Mouse (Mus musculus) spleen, postnatal 14 days (tissue): ENCODE data around the gene Pax4.

Experiments used
- DNase-seq, 2 experiments: peaks; one replicate each; pipeline ENCODE4 v3.0.0; 2021 to 2022; ENCODE audit warnings: low spot score in 2 of 2

Pax4 gene

GRCm38 (mm10) chr6:28447937-28448336 is 1.2 kb downstream of the Pax4 start:
- DNase-seq, result no peak

DNA sequence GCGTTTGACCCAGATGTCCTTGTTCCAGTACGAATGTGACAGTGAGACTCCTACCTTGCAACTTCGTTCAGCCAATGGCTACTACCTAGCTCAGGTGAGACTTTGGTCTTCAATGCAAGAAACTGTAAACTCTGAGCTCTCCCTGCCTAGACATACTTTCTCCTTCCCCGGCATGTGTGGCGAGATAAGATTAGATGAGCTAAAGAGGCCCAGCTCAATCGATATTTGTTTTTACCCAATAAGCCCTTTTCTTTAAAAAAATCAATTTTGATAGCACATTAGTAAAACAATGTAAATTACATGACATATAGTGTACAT is 17.7 kb downstream of the Pax4 start:
- no peak for DNase-seq

GRCm38 (mm10) chr6:28430795-28431537 is 18.2 kb downstream of the Pax4 start:
- DNase-seq, result no peak

GRCm38 (mm10) chr6:28429870-28430269 is 19.3 kb downstream of the Pax4 start:
- no peak for DNase-seq

GRCm38 (mm10) chr6:28428290-28428689 is 20.9 kb downstream of the Pax4 start, which contains the start of gene Gcc1:
TSS of gene Gcc1 (minus strand) at chr6:28428390.
- DNase-seq, result no peak

- DNase-seq, result no peak
Measured at GRCm38 (mm10) chr6:28427096-28427839, 21.9 kb downstream of the Pax4 start, which contains the start of gene Fscn3. TSS of gene Fscn3 (plus strand) at chr6:28427789.

- DNase-seq, result no peak
Measured at GRCm38 (mm10) chr6:28425019-28425418, 24.1 kb downstream of the Pax4 start.

DNA sequence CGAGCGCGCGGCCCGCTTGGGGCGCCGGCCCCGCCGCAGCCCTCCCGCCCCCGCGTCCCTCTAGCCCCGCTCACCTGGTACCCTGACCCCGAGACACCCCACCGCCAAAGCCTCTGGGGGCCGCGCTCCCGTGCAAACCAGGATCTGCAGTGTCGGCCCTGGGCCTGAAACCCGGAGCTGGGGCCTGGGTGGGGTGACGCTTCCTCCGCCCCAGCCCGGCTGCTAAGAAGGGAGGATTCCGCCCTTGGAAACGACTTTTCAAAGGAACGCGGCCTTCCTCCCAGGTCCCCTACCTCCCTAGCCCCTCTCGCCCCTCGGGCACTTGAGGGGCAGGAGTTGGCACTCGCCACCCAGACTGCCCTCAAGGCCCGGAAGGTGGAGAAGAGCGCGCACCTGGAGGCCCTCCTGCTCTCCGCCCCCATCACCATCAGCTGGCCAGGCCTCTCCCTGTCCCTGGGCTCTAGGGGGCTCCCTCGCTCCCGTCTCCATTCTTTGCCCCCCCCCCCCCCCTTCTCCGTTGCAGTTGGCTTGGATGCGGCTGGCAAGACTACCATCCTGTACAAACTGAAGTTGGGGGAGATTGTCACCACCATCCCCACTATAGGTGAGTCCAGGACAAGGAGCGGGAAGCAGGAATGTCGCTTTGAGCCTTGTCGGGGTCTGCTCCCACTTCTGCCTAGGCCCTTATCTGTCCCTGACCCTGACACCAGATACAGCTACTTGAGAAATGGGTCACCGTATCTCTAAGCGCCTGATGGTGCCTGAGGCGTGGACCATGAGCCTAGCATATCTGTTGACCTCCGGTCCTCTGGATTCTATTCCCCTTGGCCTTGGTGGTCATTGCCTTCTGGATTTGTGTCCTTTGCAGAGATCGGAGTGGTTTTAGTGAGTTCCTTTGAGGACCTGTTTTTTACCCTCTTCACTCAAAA is 25.1 kb downstream of the Pax4 start:
- peak; percentile 40 to 44 for DNase-seq

- peak; percentile 93 to 96 for DNase-seq
Measured at GRCm38 (mm10) chr6:28423313-28423712, 25.8 kb downstream of the Pax4 start, which contains the start of gene Arf5. TSS of gene Arf5 (plus strand) at chr6:28423560.

DNA sequence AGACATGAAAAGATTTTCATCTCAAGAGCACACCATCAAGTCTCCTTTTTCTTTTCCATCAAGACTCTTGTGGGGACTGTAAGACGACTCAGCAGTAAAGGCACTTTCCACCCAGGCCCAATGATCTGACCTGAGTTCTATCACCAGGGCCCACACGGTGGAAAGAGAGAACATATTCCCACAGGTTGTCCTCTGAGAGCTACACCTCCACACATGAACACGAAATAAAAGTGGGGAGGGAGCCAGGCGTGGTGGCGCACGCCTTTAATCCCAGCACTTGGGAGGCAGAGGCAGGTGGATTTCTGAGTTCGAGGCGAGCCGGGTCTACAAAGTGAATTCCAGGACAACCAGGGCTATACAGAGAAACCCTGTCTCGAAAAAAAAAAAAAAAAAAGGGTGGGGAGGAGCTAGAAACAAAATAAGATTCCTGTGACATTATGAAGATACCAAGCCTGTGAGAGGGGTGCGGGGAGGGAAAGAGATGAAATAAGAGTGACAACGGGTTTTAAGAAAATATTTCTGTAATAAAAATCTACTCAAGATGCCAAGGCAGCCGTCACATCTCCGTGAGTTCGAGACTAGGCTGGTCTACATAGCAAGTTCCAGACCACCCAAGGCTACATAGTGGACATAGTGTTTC is 26.4 kb downstream of the Pax4 start:
- no peak for DNase-seq

DNA sequence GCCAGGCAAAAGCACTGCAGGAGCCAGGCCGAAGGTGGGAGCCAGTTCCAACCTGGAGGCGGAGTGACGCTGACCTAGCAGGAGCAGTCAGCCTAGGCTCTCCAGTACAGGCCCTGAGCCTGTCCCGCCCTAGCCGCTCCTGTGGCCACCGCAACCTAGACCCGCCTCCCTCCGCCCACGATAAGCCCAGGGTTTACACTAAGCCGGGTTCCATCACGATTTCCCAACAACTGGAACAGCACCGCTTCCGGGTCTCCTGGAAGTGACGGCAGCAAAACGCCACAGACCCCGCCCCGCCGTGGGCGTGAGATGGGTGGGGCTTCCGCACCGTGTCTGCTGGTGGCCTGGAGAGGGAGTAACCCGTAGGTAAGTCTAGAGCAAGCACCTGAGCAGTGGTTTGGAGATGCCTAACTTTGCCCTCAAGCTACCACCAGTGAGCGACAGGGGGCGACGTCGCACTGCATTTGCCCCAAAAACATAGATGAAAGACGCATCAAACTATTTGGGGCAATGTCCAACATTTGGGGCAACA is 27.6 kb downstream of the Pax4 start:
- DNase-seq, result peak; percentile 93 to 94

DNA sequence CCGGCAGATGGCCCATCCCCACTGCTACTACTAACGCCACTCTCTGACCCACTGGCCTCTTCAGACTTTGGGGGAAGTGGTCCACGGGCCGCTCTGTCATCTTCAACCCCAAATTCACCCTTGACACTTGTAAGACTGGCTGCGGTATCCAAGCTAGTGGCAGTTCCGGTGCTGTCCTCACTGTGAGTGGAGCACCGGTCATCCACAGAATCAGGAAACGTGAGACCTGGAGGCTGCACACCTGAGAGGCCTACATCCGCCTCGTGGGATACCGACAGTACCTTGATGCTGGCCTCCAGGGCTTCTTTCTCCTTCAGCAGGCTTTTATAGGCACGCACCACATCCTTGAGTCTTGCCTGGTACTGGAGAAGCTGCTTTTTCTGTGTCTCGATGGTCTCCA is 28.3 kb downstream of the Pax4 start:
- DNase-seq, result no peak

- no peak for DNase-seq
Measured at GRCm38 (mm10) chr6:28420361-28420760, 28.8 kb downstream of the Pax4 start.

- no peak for DNase-seq
Measured at GRCm38 (mm10) chr6:28419673-28420072, 29.5 kb downstream of the Pax4 start.

DNA sequence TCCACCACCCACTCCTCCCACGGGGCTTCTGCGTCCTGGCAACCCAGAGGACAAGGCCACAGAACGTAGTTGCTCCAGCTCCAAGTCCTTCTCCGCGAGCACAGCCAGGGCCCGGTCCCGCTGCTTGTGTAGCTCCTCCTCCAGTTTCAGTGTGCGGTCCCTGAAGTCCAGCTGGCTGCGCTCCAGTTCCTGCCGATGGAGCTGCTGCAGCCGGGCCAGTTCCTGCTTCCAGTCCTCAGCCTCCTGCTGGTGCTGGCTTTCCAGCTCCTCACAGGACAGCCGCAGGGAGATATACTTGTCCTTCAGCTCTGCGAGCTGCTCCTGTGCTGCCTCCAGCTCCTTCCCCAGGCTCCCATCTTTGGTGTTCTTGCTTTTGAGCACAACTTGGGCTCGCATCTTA is 30.7 kb downstream of the Pax4 start:
- no peak for DNase-seq

DNA sequence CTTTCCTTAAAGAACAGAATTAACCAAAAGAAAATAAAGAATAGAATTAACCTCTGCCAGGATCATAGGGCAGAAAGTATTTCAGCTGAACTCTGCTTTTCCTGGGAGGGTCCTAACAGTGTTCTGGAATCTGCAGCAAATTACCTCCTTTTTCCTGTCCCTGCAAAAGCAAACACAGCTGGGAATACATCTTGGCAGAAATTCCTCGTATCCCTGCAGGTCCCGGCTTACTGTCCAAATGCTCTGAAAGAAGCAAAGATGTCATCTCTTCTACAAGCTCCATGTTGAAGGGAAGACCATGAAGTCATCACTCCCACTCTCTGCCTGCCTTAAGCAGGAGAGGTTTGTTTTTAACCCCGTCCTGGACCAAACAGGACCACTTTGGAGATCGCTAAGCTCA is 32.2 kb downstream of the Pax4 start:
- DNase-seq, result no peak

DNA sequence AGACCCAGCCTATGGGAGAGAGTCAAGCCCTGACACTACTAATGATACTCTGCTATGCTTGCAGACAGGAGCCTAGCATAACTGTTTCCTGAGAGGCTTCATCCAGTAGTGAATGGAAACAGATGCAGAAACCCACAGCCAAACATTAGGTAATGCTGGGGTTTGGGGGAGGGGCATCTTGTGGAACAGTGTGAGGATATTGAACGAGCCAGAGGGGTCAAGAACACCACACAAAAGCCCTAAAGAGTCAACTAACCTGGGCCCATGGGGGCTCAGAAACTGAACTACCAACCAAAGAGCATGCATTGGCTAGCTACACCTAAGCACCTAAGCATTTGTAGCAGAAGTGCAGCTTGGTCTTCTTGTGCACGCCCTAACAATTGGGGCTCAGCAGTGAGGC is 37.9 kb downstream of the Pax4 start:
- DNase-seq, result no peak

- no peak for DNase-seq
Measured at GRCm38 (mm10) chr6:28410053-28410452, 39.1 kb downstream of the Pax4 start.

- no peak for DNase-seq
Measured at GRCm38 (mm10) chr6:28399791-28400190, 49.4 kb downstream of the Pax4 start.

GRCm38 (mm10) chr6:28398726-28399125 is 50.4 kb downstream of the Pax4 start:
- no peak for DNase-seq

- DNase-seq, result no peak
Measured at GRCm38 (mm10) chr6:28397681-28398203, 51.4 kb downstream of the Pax4 start, which contains the start of gene Zfp800. TSS of gene Zfp800 (minus strand) at chr6:28398005.
